Mouse (Mus musculus) lung, adult 2 months (tissue): ENCODE data around the gene Syndig1l. TPM values are rescaled to one million over a fixed set of nuclear protein-coding genes. Genes with fewer than 3 reads are reported as not detected.

Source experiments
- DNase-seq: peaks from one replicate; pipeline ENCODE4 v3.0.0; 2022
- H3K4me1 ChIP-seq: fragments of 200-500 bp; 2 replicates; pipeline ENCODE4 v1.6.1; 2011; ENCODE audit warnings: low read length; ENCODE audit not compliant: control insufficient read depth, insufficient read depth
- H3K4me3 ChIP-seq: fragments of 200-500 bp; replicated peaks from 2 replicates; pipeline ENCODE3; 2011; ENCODE audit warnings: low read depth, mild to moderate bottlenecking, control low read depth, low read length; ENCODE audit errors: extremely low read depth
- CTCF ChIP-seq: fragments of 200-500 bp; IDR thresholded peaks from 2 replicates; pipeline ENCODE4 v1.5.1; 2011; ENCODE audit warnings: mild to moderate bottlenecking, low read length, control low read depth; ENCODE audit not compliant: insufficient read depth
- POLR2A ChIP-seq: fragments of 200-500 bp; IDR thresholded peaks from 2 replicates; pipeline ENCODE4 v1.6.1; 2011; ENCODE audit warnings: low read depth, mild to moderate bottlenecking, control low read depth, low read length, borderline replicate concordance; ENCODE audit errors: extremely low read depth
- WGBS: fragments of 180-500 bp; shearing (Covaris S2); methylation state at CpG from one replicate; pipeline ENCODE4 v1.1.7; 2018; 5-methylcytosine and 5-hydroxymethylcytosine counted together
- polyA plus RNA-seq: library from polyadenylated mRNA; depleted of rRNA; stranded (reverse); fragments of >200 nt; gene quantifications from 2 replicates; pipeline ENCODE4 v1.2.3, GENCODE M21; 2012; rRNA removed

Syndig1l gene
- polyA plus RNA-seq, result 0.07 TPM in 1 of 2 replicates, not detected in the other

GRCm38 (mm10) chr12:84698319-84699081, at the start of gene Syndig1l:
Syndig1l (minus strand) TSS chr12:84698831.
- peak; percentile 68 for DNase-seq
- WGBS, result under 1% methylated on average over 64 of the region's 79 CpGs

GRCm38 (mm10) chr12:84748134-84748533, 49.5 kb upstream of the Syndig1l start:
- TF ChIP-seq POLR2A (no peak), CTCF (no peak)
- 60% methylated on average over 3 of the region's 3 CpGs for WGBS
- DNase-seq, result no peak
- Histone ChIP-seq H3K4me1 (no peaks in the 10 kb centered on the region), H3K4me3 (no peak overlapping the region)

More at GRCm38 (mm10) chr12:84698319-84699081, at the start of gene Syndig1l:
- TF ChIP-seq POLR2A (no peak), CTCF (no peak)
- H3K4me1 ChIP-seq, result no peaks in the 10 kb centered on the region
- H3K4me3 ChIP-seq, result no peak within 1 kb of the TSS

- H3K4me3 ChIP-seq, result no peak overlapping the region
- DNase-seq, result no peak
- no peak for TF ChIP-seq POLR2A
- no peak for TF ChIP-seq CTCF
- H3K4me1 ChIP-seq, result no peaks in the 10 kb centered on the region
- WGBS, result 51% methylated on average over 4 of the region's 4 CpGs
Measured at GRCm38 (mm10) chr12:84745700-84746099, 47.1 kb upstream of the Syndig1l start.

GRCm38 (mm10) chr12:84743496-84743895, 44.9 kb upstream of the Syndig1l start:
- whole genome bisulfite sequencing, result 79% methylated on average over 10 of the region's 10 CpGs

GRCm38 (mm10) chr12:84733366-84733765, 34.7 kb upstream of the Syndig1l start:
- TF ChIP-seq POLR2A (no peak), CTCF (no peak)
- DNase-seq, result no peak
- no peak overlapping the region for H3K4me3 ChIP-seq
- no peaks in the 10 kb centered on the region for H3K4me1 ChIP-seq
- 64% methylated on average over 13 of the region's 13 CpGs for WGBS

More at GRCm38 (mm10) chr12:84743496-84743895, 44.9 kb upstream of the Syndig1l start:
- no peak for DNase-seq
- H3K4me3 ChIP-seq, result no peak overlapping the region
- H3K4me1 ChIP-seq, result no peaks in the 10 kb centered on the region
- TF ChIP-seq POLR2A (no peak), CTCF (no peak)

GRCm38 (mm10) chr12:84728421-84728820, 29.8 kb upstream of the Syndig1l start:
- no peak for TF ChIP-seq CTCF
- no peak for TF ChIP-seq POLR2A
- no peak overlapping the region for H3K4me3 ChIP-seq
- WGBS, result 90% methylated on average over 10 of the region's 10 CpGs
- no peaks in the 10 kb centered on the region for H3K4me1 ChIP-seq
- DNase-seq, result no peak

- no peaks in the 10 kb centered on the region for H3K4me1 ChIP-seq
- DNase-seq, result no peak
- TF ChIP-seq CTCF, result no peak
- H3K4me3 ChIP-seq, result no peak overlapping the region
- WGBS, result 42% methylated on average over 5 of the region's 5 CpGs
Measured at GRCm38 (mm10) chr12:84727434-84727833, 28.8 kb upstream of the Syndig1l start.

- TF ChIP-seq POLR2A (no peak), CTCF (no peak)
- 30% methylated on average over 4 of the region's 4 CpGs for WGBS
- Histone ChIP-seq H3K4me3 (no peak overlapping the region), H3K4me1 (no peaks in the 10 kb centered on the region)
- no peak for DNase-seq
Measured at GRCm38 (mm10) chr12:84726986-84727385, 28.4 kb upstream of the Syndig1l start.

- no peak for DNase-seq
- WGBS, result 68% methylated on average over 4 of the region's 4 CpGs
- Histone ChIP-seq H3K4me1 (no peaks in the 10 kb centered on the region), H3K4me3 (no peak overlapping the region)
- no peak for TF ChIP-seq CTCF
- no peak for TF ChIP-seq POLR2A
Measured at GRCm38 (mm10) chr12:84726391-84726790, 27.8 kb upstream of the Syndig1l start.

GRCm38 (mm10) chr12:84718462-84719244, 20.0 kb upstream of the Syndig1l start:
- Histone ChIP-seq H3K4me1 (no peaks in the 10 kb centered on the region), H3K4me3 (no peak overlapping the region)
- DNase-seq, result no peak
- 79% methylated on average over 9 of the region's 9 CpGs for WGBS
- no peak for TF ChIP-seq CTCF
- TF ChIP-seq POLR2A, result no peak
